Mouse (Mus musculus) urinary bladder, postnatal 4 days (tissue): ENCODE data around the gene Ace.

Experiments used
- DNase-seq, 2 experiments: peaks; one replicate each; pipeline ENCODE4 v3.0.0; 2021 to 2022; ENCODE audit warnings: low spot score in 2 of 2

Gene Ace

GRCm38 (mm10) chr11:105944770-105945672 is 22.7 kb upstream of the Ace start:
- DNase-seq: peak in 1 of 2 experiments; percentile 40

DNA sequence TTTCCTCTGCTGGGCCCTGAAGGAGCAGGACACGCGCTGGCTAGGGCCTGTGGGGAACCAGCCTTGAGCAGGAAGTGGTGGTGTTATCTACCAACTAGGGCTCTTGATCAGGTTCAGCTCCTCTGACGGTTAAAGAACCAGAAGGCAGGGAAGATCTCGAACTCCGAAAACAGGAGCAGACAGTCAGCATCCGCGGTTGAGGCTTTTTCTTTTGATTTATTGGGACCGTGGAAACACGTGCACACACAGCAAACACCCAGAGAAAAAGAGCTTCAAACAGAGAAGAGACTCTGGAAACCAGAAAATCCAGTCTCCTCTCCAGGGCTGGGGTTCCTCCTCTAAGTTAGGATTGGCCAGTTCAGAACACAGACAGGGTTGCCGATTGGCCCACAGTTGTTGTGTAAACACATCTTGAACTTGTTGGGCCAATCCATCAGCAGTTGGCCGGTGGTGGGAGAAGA is 21.0 kb upstream of the Ace start:
- no peak for DNase-seq

DNA sequence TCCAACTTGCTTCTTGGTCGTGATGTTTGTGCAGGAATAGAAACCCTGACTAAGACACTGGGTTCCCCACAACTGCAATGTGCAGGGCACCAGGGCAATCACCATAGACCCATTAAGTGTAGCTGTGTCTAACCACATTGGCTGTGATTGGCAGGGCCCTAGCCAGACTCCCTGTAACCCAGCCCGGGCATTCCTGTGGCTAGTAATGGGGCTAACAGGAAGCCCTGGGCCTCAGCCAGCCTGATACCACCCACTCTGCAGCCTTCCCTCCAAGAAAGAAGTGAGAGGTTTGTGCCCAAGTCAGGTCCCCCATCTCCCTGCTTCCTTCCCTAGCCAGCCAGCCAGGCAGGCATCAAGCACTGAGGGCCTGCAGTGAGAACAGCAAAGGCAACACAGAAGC is 19.5 kb upstream of the Ace start:
- DNase-seq: no peak

- DNase-seq: no peak
Measured at GRCm38 (mm10) chr11:105950519-105950918, 17.2 kb upstream of the Ace start.

DNA sequence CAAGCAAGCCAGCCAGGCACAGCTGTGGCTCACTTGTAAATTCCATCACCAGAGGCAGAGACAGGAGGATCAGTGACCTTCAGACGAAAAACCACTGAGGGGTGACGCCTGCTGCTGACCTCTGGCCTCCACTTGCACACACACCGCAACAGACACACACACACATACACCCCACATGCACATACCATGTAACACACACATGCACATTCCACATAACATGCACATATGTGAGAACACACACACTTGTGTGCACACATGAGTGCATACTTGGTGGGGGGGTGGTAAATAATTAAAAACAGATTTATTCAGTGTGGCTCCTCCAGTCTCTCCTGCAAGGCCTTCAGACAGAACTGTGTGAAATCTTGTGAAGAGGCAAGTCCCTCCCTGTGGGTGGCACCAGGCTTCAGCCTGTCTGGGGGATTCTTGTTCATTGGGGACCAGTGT is 16.1 kb upstream of the Ace start:
- DNase-seq: no peak

DNA sequence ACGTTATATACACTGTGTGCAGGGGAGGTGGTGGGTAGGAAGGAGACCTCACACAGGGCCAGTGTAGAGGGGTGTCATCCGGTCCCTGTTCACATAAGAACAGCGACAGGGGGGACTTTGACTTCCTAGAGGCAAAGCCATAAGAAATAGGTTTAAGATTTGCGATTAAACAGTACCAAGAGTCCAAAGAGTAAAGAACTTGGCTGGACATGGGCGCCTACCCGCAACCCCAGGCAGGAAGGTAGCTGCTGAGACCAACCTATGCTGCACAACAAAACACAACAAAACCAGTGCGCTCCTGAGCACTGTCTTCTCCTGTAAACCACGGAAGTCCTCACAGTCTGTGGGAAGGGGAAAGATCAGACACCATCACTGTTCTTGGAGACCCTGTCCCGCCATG is 15.6 kb upstream of the Ace start:
- DNase-seq: no peak

DNA sequence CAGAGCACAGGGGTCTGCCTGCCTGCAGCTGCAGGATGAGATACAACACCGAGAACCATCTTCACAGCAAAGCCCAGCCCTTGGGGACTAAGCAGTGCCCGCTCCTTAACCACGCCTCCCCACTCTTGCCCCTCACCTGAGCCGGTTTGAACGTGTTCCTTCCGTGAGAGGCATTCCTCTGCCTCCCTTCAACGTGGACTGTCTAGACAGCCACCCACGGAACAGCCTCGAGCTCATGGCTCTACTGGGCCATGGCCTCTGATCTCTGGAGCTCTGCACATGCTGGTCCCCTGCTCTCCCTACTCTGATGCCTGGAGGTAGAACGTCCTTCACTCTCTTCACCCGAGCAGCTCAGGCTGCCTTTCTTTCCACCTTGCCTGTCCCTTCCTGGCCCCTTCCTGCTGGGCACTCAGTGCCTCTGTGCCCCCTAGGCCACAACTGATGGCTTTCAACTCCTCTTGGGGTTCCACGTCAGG is 14.8 kb upstream of the Ace start, which contains the start of gene Cyb561:
Cyb561 (minus strand) TSS at position 426 of the 476 bp plus-strand sequence.
- no peak for DNase-seq

GRCm38 (mm10) chr11:105953402-105953801 is 14.3 kb upstream of the Ace start:
- DNase-seq: no peak

- no peak for DNase-seq
Measured at GRCm38 (mm10) chr11:105955815-105956430, 11.8 kb upstream of the Ace start.

DNA sequence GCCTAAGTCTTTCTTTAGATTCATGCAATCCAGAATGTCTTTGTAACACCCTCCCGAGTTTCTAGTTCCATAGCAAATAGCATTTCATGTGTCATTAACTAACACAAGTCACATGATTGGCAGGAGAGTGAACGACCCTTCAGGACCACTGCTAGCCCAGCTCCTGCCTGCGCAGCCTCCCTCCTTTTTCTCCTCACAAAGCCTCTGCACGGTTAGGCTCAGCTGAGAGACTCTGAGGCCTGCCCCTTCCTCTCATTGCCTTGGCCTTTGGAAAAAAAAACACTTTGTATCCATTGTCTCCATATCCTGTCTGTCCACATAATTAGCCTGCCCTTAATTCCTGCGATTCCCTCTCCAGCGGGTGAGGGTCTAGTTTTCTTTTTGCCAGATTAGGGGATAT is 10.2 kb upstream of the Ace start:
- no peak for DNase-seq

DNA sequence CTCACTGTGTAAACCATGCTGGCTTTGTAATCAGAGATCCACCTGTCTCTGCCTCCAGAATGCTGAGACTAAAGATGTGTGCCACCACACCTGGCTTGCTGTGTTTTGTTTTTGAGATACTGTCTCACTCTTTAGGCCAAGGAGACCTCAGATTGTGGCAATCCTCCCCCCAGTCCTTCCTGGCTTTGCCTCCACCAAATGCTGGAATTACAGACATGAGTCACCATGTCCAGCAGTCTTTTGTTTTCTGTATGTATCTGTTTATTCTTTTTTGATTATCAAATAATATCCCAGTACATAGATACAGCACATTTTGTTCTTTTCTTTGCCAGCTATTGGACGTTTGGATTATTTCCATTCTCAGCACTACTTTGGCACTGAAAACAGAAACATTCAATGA is 9.2 kb upstream of the Ace start:
- DNase-seq: no peak

DNA sequence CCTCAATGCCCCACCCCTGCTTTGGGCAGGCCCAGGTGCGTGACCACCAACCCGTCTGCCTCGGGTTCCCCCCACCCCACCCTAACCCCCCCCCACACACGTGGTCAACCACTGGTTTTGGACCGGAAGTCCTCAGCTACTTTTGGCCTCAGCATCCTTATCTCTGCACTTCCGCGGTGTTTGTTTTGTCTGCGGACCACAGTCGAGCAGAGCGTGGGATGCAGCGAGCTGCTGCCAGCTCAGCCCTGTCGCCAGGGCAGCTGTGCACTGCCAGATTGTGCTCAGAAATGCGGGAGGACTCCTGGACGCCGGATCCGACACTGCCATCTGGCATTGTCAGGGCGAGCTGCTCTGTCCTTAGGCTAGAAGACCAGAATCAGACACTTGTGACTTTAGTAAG is 8.4 kb upstream of the Ace start:
- DNase-seq: no peak

GRCm38 (mm10) chr11:105964691-105965090 is 3.1 kb upstream of the Ace start:
- no peak for DNase-seq

DNA sequence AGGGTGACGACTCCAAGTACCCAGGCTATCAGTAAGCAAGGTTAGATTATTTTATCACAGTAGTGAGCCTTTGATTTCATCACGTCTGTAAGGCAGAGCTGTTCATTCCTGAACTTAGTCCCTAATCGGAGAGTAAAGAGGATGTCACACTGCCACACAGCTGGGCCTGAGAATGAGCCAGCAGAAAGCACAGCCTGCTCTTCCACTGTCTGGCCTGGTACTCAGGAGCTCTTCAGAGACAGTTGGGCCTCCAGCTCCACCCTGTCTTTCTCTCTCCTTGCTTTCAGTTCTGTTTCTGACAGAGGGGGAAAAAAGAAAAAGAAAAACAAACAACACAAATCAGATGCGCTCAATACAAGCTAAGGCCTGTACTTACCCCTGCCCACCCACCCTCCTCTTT is 1.5 kb upstream of the Ace start:
- no peak for DNase-seq

DNA sequence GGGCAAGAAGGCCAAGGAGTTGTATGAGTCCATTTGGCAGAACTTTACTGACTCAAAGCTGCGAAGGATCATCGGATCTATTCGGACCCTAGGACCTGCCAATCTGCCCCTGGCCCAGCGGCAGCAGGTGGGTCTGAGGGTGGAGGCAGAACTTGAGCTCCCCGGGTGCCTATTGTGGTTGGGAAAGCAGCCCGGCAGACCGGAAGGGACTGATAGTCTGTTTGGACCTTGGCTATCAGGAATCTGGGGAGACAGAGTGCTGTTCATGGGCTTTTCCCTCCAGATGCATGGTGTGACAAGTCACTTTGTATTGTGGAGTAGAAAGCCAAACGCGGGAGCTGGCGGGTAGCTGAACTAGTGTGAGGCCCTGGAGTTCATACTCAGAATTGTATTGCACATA is 1.2 kb downstream of the Ace start:
- no peak for DNase-seq

- peak in 1 of 2 experiments; percentile 46 for DNase-seq
Measured at GRCm38 (mm10) chr11:105969516-105969915, 1.8 kb downstream of the Ace start.

GRCm38 (mm10) chr11:105974593-105974992 is 6.8 kb downstream of the Ace start:
- DNase-seq: no peak

- DNase-seq: no peak
Measured at GRCm38 (mm10) chr11:105975050-105975449, 7.3 kb downstream of the Ace start.

- DNase-seq: no peak
Measured at GRCm38 (mm10) chr11:105975636-105976035, 7.9 kb downstream of the Ace start.

DNA sequence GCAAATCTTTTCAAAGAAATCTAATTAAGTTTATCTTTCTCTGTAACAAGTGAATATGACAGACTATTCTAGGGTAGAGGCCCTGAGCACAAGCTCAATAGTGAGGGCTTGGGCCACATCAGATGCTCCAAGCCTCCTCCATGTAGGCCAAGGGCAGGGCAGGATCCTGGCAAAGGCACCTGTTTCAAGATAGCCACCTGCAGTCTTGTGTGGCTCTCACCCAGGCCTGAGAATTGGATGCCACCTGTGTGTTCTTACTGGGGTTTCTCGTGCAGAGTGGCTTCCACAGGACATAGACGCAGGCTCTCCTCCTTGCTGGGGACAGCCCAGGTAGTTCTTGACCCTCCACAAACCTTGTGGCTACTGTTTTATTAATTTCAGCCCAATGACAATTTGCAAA is 10.5 kb downstream of the Ace start:
- no peak for DNase-seq

- DNase-seq: no peak
Measured at GRCm38 (mm10) chr11:105978634-105979033, 10.9 kb downstream of the Ace start.

DNA sequence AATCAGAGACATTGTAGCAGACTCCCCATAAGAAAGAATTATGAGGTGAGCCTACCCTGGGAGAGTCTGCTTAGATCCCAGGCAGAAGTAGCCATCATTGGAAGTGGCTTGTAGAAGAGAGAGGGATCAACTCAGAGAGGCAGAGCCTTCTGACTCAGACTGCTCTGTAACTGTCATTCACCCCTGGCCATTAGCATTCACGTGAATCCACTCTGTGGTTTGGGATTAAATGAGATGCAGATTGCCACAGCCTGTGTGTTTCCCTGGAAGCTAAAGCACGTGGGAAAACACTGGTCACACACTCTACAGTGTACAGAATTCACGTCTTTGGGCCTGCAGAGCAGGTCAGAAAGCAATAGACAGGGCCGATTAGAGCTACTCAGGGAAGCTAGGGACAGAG is 16.7 kb downstream of the Ace start:
- no peak for DNase-seq

DNA sequence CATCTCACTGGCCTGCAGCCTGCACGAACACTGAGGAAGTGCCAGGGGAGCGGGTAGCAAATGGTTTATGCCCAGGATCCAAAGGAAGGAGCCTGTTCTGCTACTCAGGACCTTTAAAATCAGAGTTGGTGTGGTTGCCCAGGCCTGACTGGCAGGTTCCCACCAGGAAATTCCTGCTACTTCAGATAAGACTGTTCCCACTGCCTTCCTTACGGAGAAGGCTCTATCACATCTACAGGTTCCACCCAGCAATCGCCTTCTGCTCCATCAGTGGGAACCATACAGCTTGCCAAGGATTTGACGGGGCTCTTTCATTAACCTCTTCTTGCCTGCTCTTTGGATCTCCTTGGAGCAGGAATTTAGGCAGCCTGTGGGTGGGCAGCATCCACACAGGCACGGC is 19.7 kb downstream of the Ace start:
- DNase-seq: no peak
